Mouse (Mus musculus) thymus, postnatal 25 days (tissue): ENCODE measurements around the gene Rad51.

Experiments
- DNase-seq: peaks from one replicate; pipeline ENCODE4 v3.0.0; 2022

Rad51 gene

GRCm38 (mm10) chr2:119165401-119165800 is 52.8 kb downstream of the Rad51 start:
- DNase-seq: no peak

GRCm38 (mm10) chr2:119166901-119167865 is 54.6 kb downstream of the Rad51 start, which contains the start of gene Gchfr:
Gene Gchfr, plus strand, starts transcription at chr2:119167773.
- DNase-seq: peak; percentile 5

GRCm38 (mm10) chr2:119167866-119168256 is 55.3 kb downstream of the Rad51 start:
- DNase-seq: no peak

GRCm38 (mm10) chr2:119170282-119170681 is 57.7 kb downstream of the Rad51 start:
- DNase-seq: no peak

GRCm38 (mm10) chr2:119171574-119171973 is 59.0 kb downstream of the Rad51 start:
- DNase-seq: no peak

GRCm38 (mm10) chr2:119172446-119172845 is 59.9 kb downstream of the Rad51 start:
- no peak for DNase-seq

GRCm38 (mm10) chr2:119172862-119173576 is 60.4 kb downstream of the Rad51 start:
- no peak for DNase-seq

GRCm38 (mm10) chr2:119173991-119174651 is 61.5 kb downstream of the Rad51 start, which contains the start of gene Gm14137:
Gene Gm14137, plus strand, starts transcription at chr2:119174509.
- no peak for DNase-seq

- DNase-seq: no peak
These were observed 62.3 kb downstream of the Rad51 start for GRCm38 (mm10) chr2:119174866-119175265.

GRCm38 (mm10) chr2:119175614-119176013 is 63.0 kb downstream of the Rad51 start:
- no peak for DNase-seq

- no peak for DNase-seq
These were observed 64.2 kb downstream of the Rad51 start for GRCm38 (mm10) chr2:119176761-119177160.

GRCm38 (mm10) chr2:119177384-119177939 is 64.9 kb downstream of the Rad51 start:
- DNase-seq: no peak

- DNase-seq: no peak
These were observed 70.3 kb downstream of the Rad51 start for GRCm38 (mm10) chr2:119182914-119183313.

- peak; percentile 85 for DNase-seq
These were observed 76.6 kb downstream of the Rad51 start for GRCm38 (mm10) chr2:119189029-119189710.

- no peak for DNase-seq
These were observed 78.4 kb downstream of the Rad51 start for GRCm38 (mm10) chr2:119190969-119191368.

- no peak for DNase-seq
These were observed 81.5 kb downstream of the Rad51 start for GRCm38 (mm10) chr2:119194140-119194539.

- DNase-seq: no peak
These were observed 83.9 kb downstream of the Rad51 start for GRCm38 (mm10) chr2:119196316-119197108.
